Mouse (Mus musculus) embryo, embryonic 9.5 days (tissue): ENCODE results near the gene Lrch3.
"Not testable (repeated sequence)": the region's sequence is repeated elsewhere in the genome, so short reads cannot be mapped to it uniquely, and the experiment has no call there.

ENCODE experiments used
- DNase-seq: peaks from one replicate; pipeline ENCODE4 v3.0.0-alpha.2; 2017; ENCODE audit errors: extremely low spot score

Gene Lrch3

GRCm38 (mm10) chr16:32913212-32913611 lies 688 bp upstream of the Lrch3 start:
- no peak for DNase-seq

GRCm38 (mm10) chr16:32915292-32916068 lies 1.6 kb downstream of the Lrch3 start:
- DNase-seq, result no peak

GRCm38 (mm10) chr16:32926629-32927028 lies 12.7 kb downstream of the Lrch3 start:
- DNase-seq, result not testable (repeated sequence)

- DNase-seq, result no peak
Measured at GRCm38 (mm10) chr16:32927044-32927443, 13.1 kb downstream of the Lrch3 start.

GRCm38 (mm10) chr16:32929918-32930317 lies 16.0 kb downstream of the Lrch3 start:
- DNase-seq, result no peak

- no peak for DNase-seq
Measured at GRCm38 (mm10) chr16:32934470-32934869, 20.6 kb downstream of the Lrch3 start.

GRCm38 (mm10) chr16:32935088-32935487 lies 21.2 kb downstream of the Lrch3 start:
- no peak for DNase-seq

- no peak for DNase-seq
Measured at GRCm38 (mm10) chr16:32937358-32937757, 23.5 kb downstream of the Lrch3 start.

GRCm38 (mm10) chr16:32939301-32939700 lies 25.4 kb downstream of the Lrch3 start:
- not testable (repeated sequence) for DNase-seq

GRCm38 (mm10) chr16:32939716-32940115 lies 25.8 kb downstream of the Lrch3 start:
- not testable (repeated sequence) for DNase-seq

- DNase-seq, result not testable (repeated sequence)
Measured at GRCm38 (mm10) chr16:32941226-32941625, 27.3 kb downstream of the Lrch3 start.

GRCm38 (mm10) chr16:32942694-32943093 lies 28.8 kb downstream of the Lrch3 start:
- no peak for DNase-seq

GRCm38 (mm10) chr16:32945379-32945778 lies 31.5 kb downstream of the Lrch3 start:
- no peak for DNase-seq

GRCm38 (mm10) chr16:32948016-32948415 lies 34.1 kb downstream of the Lrch3 start:
- no peak for DNase-seq

GRCm38 (mm10) chr16:32948656-32949055 lies 34.8 kb downstream of the Lrch3 start:
- DNase-seq, result no peak

- no peak for DNase-seq
Measured at GRCm38 (mm10) chr16:32949281-32949680, 35.4 kb downstream of the Lrch3 start.

GRCm38 (mm10) chr16:32951074-32951473 lies 37.2 kb downstream of the Lrch3 start:
- DNase-seq, result no peak

GRCm38 (mm10) chr16:32953806-32954205 lies 39.9 kb downstream of the Lrch3 start:
- no peak for DNase-seq

- DNase-seq, result no peak
Measured at GRCm38 (mm10) chr16:32954304-32954703, 40.4 kb downstream of the Lrch3 start.

- DNase-seq, result no peak
Measured at GRCm38 (mm10) chr16:32956889-32957288, 43.0 kb downstream of the Lrch3 start.

- DNase-seq, result no peak
Measured at GRCm38 (mm10) chr16:32972535-32972934, 58.6 kb downstream of the Lrch3 start.

- no peak for DNase-seq
Measured at GRCm38 (mm10) chr16:32973047-32973446, 59.1 kb downstream of the Lrch3 start.

- no peak for DNase-seq
Measured at GRCm38 (mm10) chr16:32980227-32980626, 66.3 kb downstream of the Lrch3 start.

- DNase-seq, result no peak
Measured at GRCm38 (mm10) chr16:32981405-32981804, 67.5 kb downstream of the Lrch3 start.
